Mouse (Mus musculus) thymus, postnatal 0 days (tissue): ENCODE measurements around the gene Abat. TPM values are rescaled to one million over a fixed set of nuclear protein-coding genes. Genes with fewer than 3 reads are reported as not detected.
"Not testable (repeated sequence)": the region's sequence is repeated elsewhere in the genome, so short reads cannot be mapped to it uniquely, and the experiment has no call there.

Source experiments
- DNase-seq: peaks from one replicate; pipeline ENCODE4 v3.0.0-alpha.2; 2015; ENCODE audit warnings: low spot score
- polyA plus RNA-seq: library from polyadenylated mRNA; unstranded; fragments of >200 nt; fragmentation: Nextera tagmentation; extraction: Ambion mirVana; gene quantifications from 2 replicates; pipeline ENCODE4 v1.2.1, GENCODE M21; 2015

Abat gene
- polyA plus RNA-seq, 1 experiment from 2014 or later: 9.3 TPM

DNA sequence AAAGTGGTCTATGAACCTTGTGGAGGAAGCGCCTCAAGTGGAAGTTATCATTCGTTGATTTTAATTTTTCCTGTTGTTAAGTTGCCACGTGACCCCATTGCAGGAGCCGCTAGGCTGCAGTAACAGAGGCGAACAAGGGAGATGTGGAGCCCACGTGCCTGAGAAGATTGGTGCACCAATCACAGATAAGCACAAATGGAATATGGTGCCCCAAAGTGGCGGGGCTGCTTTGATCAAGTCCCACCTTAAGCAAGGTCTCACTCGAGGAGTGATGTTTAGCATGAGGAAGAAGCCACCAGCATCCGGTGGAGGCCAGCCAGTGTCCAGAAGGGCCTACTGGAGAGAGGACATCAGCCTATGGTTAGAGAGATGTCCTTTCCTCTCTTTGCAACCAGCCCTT is 19.2 kb downstream of the Abat start:
- no peak for DNase-seq

DNA sequence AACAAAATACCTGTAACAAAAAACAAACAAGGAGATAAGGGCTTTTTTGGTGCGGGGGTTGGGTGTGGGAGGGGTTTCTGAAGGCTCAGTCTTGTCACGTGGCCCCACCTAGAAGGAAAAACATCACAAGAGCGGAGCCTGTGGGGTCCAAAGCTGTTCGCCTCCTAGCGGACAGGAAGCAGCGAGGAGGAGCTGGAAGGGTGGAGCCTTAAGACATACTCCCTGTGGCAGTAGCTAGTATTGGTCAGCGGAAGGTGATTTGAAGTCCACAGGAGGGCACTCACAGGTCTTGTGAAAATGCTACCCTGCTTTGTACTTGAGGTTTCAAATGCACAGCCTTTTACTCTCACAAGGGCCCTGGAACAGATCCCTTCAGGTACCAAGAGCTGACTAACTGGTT is 19.7 kb downstream of the Abat start:
- DNase-seq: no peak

GRCm38 (mm10) chr16:8533477-8533876 is 20.2 kb downstream of the Abat start:
- no peak for DNase-seq

DNA sequence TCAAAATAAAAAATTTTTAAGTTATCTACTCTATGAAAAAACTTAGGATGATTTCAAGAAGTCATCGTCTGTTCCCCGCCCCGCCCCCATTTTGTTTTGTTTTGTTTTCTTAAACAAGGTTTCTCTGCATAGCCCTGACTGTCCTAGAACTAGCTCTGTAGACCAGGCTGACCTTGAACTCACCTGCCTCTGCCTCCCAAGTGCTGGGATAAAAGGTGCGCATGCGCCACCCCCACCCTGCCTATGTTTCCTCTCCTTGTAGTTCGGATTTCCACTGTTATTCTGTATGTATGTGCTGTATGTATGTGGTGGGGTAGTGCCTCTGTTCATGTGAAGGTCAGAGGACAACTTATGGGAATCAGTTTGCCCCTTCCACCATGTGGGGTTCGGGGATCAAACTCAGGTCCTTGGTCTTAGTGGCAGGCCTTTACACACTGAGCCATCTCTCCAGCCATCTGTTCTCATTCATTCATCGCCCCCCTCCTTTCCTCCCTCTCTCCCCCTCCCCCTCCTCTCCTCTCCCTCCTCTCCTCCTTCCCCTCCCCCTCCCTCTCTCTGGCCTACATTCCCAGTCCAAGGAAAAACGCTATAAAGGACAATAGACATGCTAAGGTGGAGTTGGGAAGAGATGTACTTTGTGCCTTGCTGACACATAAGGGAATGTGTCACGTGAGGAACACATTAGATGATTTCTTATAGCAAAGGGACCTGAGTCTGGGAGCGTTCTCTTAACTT is 21.4 kb downstream of the Abat start:
- no peak for DNase-seq

- no peak for DNase-seq
These were observed 22.2 kb downstream of the Abat start for GRCm38 (mm10) chr16:8535411-8535810.

DNA sequence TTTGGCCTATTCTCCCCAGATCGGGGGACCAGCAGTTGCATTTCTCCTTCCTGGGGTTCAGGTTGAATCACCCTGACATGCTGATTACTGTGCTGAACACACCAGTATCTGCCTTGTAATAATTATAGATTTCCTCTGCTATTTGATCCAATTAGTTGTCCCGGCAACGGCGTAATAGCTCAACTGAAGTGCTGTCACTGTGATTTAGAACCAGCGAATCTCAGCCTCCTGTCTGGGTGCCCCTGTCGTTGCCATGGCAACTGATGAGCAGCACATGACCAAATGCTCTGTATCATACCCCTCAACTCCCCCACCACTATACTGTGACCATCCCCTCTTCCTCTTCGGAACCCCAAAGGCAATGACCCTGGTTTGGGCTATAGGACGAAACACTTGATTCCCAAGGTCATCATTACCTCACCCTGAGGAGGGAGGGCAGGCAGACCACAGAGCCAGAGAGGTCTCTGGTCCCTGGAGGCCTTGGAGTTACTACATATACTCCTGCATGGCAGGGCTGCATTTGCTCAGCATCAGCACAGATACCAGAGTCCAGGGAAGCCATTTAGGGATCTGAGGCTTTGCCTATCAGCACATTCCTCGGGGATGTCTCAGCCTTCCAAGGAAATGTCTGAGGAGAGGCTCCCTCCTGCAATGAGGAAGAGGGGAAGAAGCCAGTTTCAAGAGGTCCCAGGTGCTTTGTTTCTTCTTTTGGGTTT is 26.1 kb downstream of the Abat start:
- DNase-seq: no peak

- no peak for DNase-seq
These were observed 27.7 kb downstream of the Abat start for GRCm38 (mm10) chr16:8540859-8541314.

- DNase-seq: no peak
These were observed 34.6 kb downstream of the Abat start for GRCm38 (mm10) chr16:8547836-8548235.

DNA sequence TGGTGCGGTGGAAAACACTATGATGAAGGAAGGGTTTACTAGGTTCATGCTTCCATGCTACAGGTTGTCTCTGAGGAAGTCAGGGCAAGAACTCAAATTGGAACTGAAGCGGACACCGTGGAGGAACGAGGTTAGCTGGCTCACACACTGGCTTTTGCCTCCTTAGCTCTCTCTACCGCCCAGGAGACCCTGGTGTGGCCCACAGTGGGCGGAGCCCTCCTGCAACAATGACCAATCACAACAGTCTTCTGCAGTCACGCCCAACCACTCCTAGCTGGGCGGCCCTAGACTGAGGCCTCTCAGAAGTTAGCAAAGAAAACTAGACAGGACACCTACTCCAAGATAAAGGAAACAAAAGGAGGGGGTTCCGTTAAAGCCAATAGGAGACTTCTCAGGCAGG is 36.3 kb downstream of the Abat start:
- DNase-seq: no peak

DNA sequence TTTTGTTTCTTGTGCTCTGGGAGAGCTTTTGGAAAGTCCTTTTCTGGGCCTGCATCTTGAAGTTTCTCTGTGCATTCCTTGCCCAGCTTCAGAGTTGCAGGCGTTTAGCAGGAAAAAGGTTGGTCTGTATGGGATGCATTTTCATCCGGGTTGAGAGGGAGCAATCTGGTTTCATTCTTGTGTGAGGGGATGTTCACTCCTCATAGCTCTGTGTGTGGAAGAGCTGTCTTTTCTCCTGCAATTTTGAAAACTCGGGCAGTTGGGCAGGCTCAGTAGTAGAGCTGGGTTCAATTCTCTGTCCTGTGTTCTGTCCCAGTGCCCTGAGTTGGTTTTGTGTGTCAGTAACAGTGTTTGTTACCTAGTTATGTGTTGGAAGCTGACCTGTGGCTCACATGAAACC is 41.1 kb downstream of the Abat start:
- no peak for DNase-seq

DNA sequence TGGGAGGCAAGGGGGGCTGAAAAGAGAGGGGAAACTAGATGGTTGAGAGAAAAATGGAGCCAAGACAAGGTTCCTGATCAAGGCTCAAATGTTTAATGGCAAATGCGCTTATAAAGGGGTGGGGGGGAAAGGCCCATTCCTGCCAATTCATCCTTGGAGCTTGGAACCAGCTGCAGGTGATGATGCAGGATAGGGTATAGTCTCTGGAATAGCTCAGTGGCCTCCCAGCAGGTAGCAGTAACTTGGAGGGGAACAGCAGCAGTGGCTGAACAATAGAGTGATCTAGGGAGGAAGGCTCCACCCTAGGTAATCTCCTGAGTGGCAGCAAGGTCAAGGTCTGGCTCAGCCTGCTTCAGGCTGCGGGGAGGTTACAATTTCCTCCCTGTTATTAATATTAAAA is 41.5 kb downstream of the Abat start:
- not testable (repeated sequence) for DNase-seq

DNA sequence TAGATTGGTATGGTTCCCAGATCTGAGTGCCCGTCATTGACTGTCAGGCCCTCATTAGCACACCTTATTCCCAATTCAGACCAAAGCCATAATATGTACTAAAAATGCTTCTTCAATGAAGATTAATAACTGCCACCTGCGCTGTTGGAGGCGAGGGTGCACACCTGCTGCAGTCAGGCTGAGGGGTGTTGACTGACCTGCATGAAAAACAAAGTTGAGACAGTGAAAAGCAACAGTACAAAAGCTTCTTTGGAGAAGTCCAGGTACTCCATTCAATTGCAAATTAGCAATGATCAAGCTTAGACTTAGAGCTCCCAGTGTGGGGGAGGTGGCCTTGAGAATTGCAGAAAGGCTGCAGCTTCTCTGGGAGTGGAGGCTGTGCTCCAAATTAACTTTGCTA is 42.1 kb downstream of the Abat start:
- not testable (repeated sequence) for DNase-seq

- no peak for DNase-seq
These were observed 46.9 kb downstream of the Abat start for GRCm38 (mm10) chr16:8560079-8560478.

GRCm38 (mm10) chr16:8561101-8561500 is 47.9 kb downstream of the Abat start:
- DNase-seq: not testable (repeated sequence)

GRCm38 (mm10) chr16:8561856-8562255 is 48.6 kb downstream of the Abat start:
- DNase-seq: not testable (repeated sequence)

GRCm38 (mm10) chr16:8562827-8563226 is 49.6 kb downstream of the Abat start:
- not testable (repeated sequence) for DNase-seq

- DNase-seq: no peak
These were observed 51.6 kb downstream of the Abat start for GRCm38 (mm10) chr16:8564836-8565235.

DNA sequence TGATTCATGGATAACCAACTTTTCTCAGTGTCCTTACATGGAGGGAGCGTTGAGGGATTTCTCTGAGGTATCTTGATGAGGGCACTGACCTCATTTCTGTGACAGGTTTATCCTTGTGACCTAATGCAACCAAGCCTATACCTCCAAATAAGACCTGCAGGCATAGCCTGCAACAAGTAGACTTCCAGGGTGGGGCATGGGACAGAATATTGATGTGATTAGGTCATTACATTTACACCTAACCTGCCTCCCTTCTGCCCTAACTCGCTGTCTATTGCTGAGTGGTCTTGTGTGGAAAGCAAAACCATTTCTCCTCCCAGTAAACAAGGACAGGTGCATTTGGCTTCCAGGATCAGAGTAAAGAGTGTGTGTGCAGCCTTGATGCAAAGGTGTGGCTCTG is 52.3 kb downstream of the Abat start:
- DNase-seq: no peak

- no peak for DNase-seq
These were observed 53.0 kb downstream of the Abat start for GRCm38 (mm10) chr16:8566115-8566711.

GRCm38 (mm10) chr16:8568881-8569280 is 55.7 kb downstream of the Abat start:
- DNase-seq: no peak

GRCm38 (mm10) chr16:8570336-8570735 is 57.1 kb downstream of the Abat start:
- DNase-seq: no peak

- no peak for DNase-seq
These were observed 57.8 kb downstream of the Abat start for GRCm38 (mm10) chr16:8570901-8571615.
